Mouse (Mus musculus): Measurements from ENCODE around the gene Luzp2.

Luzp2 gene

GRCm38 (mm10) chr7:54835372-54835851 is at the start of gene Luzp2:
TSS of gene Luzp2 (plus strand) at chr7:54835498.
- no peak for DNase-seq (ENCODE audit: low read depth, low spot score)

- no peak for DNase-seq (ENCODE audit: low read depth, low spot score)
These were observed 47.8 kb upstream of the Luzp2 start for GRCm38 (mm10) chr7:54787456-54787855.

GRCm38 (mm10) chr7:54818606-54819005 is 16.7 kb upstream of the Luzp2 start:
- no peak for DNase-seq (ENCODE audit: low read depth, low spot score)

GRCm38 (mm10) chr7:54828751-54829150 is 6.5 kb upstream of the Luzp2 start:
- DNase-seq (ENCODE audit: low read depth, low spot score), result no peak

GRCm38 (mm10) chr7:54835911-54836352 is 634 bp downstream of the Luzp2 start:
- DNase-seq (ENCODE audit: low read depth, low spot score), result no peak

- DNase-seq (ENCODE audit: low read depth, low spot score), result no peak
These were observed 1.1 kb downstream of the Luzp2 start for GRCm38 (mm10) chr7:54836437-54836836.

- no peak for DNase-seq (ENCODE audit: low read depth, low spot score)
These were observed 7.6 kb downstream of the Luzp2 start for GRCm38 (mm10) chr7:54842807-54843335.

GRCm38 (mm10) chr7:54845875-54846691 is 10.8 kb downstream of the Luzp2 start:
- peak; percentile 35 for DNase-seq (ENCODE audit: low read depth, low spot score)

GRCm38 (mm10) chr7:54846692-54847020 is 11.4 kb downstream of the Luzp2 start:
- no peak for DNase-seq (ENCODE audit: low read depth, low spot score)

GRCm38 (mm10) chr7:54852860-54853259 is 17.6 kb downstream of the Luzp2 start:
- DNase-seq (ENCODE audit: low read depth, low spot score), result no peak

- no peak for DNase-seq (ENCODE audit: low read depth, low spot score)
These were observed 26.0 kb downstream of the Luzp2 start for GRCm38 (mm10) chr7:54861230-54861856.

- no peak for DNase-seq (ENCODE audit: low read depth, low spot score)
These were observed 43.8 kb downstream of the Luzp2 start for GRCm38 (mm10) chr7:54878928-54879644.

GRCm38 (mm10) chr7:54893709-54894627 is 58.7 kb downstream of the Luzp2 start:
- no peak for DNase-seq (ENCODE audit: low read depth, low spot score)

GRCm38 (mm10) chr7:54898589-54898988 is 63.3 kb downstream of the Luzp2 start:
- no peak for DNase-seq (ENCODE audit: low read depth, low spot score)

- no peak for DNase-seq (ENCODE audit: low read depth, low spot score)
These were observed 74.7 kb downstream of the Luzp2 start for GRCm38 (mm10) chr7:54909958-54910357.

GRCm38 (mm10) chr7:54914030-54914429 is 78.7 kb downstream of the Luzp2 start:
- no peak for DNase-seq (ENCODE audit: low read depth, low spot score)

- DNase-seq (ENCODE audit: low read depth, low spot score), result no peak
These were observed 86.7 kb downstream of the Luzp2 start for GRCm38 (mm10) chr7:54921991-54922390.

- DNase-seq (ENCODE audit: low read depth, low spot score), result no peak
These were observed 121.5 kb downstream of the Luzp2 start for GRCm38 (mm10) chr7:54956759-54957158.

- DNase-seq (ENCODE audit: low read depth, low spot score), result no peak
These were observed 127.4 kb downstream of the Luzp2 start for GRCm38 (mm10) chr7:54962678-54963077.

GRCm38 (mm10) chr7:54977372-54977771 is 142.1 kb downstream of the Luzp2 start:
- no peak for DNase-seq (ENCODE audit: low read depth, low spot score)

- no peak for DNase-seq (ENCODE audit: low read depth, low spot score)
These were observed 145.3 kb downstream of the Luzp2 start for GRCm38 (mm10) chr7:54980585-54980984.

Data from 3T3-L1 (cell line).